Mouse (Mus musculus) forebrain, embryonic 16.5 days (tissue): ENCODE results near the gene Traf7. TPM values are rescaled to one million over a fixed set of nuclear protein-coding genes. Genes with fewer than 3 reads are reported as not detected.

Source experiments
- ATAC-seq: fragments of 200-750 bp; cut with Nextera tagmentation; 2 replicates; pipeline ENCODE4 v1.8.0; 2017; ENCODE audit warnings: mild to moderate bottlenecking, moderate library complexity
- H3K27ac ChIP-seq: fragments of 300-500 bp; sonication (generic); 2 replicates; pipeline ENCODE4 v1.5.1; 2014; ENCODE audit warnings: low read length, control low read depth
- H3K27me3 ChIP-seq: fragments of 300-500 bp; sonication (generic); replicated peaks from 2 replicates; pipeline ENCODE4 v1.6.1; 2014; ENCODE audit warnings: low read length; ENCODE audit not compliant: control insufficient read depth, insufficient read depth
- H3K36me3 ChIP-seq: fragments of 300-500 bp; sonication (generic); 2 replicates; pipeline ENCODE4 v1.6.1; 2014; ENCODE audit not compliant: control insufficient read depth, insufficient read depth
- H3K4me1 ChIP-seq: fragments of 300-500 bp; sonication (generic); replicated peaks from 2 replicates; pipeline ENCODE4 v1.6.1; 2014; ENCODE audit warnings: low read length; ENCODE audit not compliant: control insufficient read depth, insufficient read depth
- H3K4me2 ChIP-seq: fragments of 300-500 bp; sonication (generic); 2 replicates; pipeline ENCODE4 v1.6.1; 2014; ENCODE audit warnings: mild to moderate bottlenecking, low read length, control low read depth
- H3K4me3 ChIP-seq: fragments of 300-500 bp; sonication (generic); replicated peaks from 2 replicates; pipeline ENCODE4 v1.5.1; 2014; ENCODE audit warnings: mild to moderate bottlenecking, low read length, control low read depth
- H3K9ac ChIP-seq: fragments of 300-500 bp; sonication (generic); replicated peaks from 2 replicates; pipeline ENCODE4 v1.6.1; 2014; ENCODE audit warnings: low read depth, low read length, control low read depth
- H3K9me3 ChIP-seq: fragments of 300-500 bp; sonication (generic); 2 replicates; pipeline ENCODE4 v1.6.1; 2016; ENCODE audit warnings: low read length; ENCODE audit not compliant: control insufficient read depth
- WGBS: fragments of 180-500 bp; shearing (Covaris S2); extraction: QIAGEN DNeasy Blood & Tissue Kit; methylation state at CpG from one replicate; pipeline ENCODE4 v1.1.7; 2014; 5-methylcytosine and 5-hydroxymethylcytosine counted together
- polyA plus RNA-seq: library from polyadenylated mRNA; unstranded; fragments of >200 nt; fragmentation: Nextera tagmentation; extraction: Ambion mirVana; gene quantifications from 2 replicates; pipeline ENCODE4 v1.2.1, GENCODE M21; 2015

The Traf7 gene
- polyA plus RNA-seq, 1 experiment from 2014 or later, result 121 TPM

GRCm38 (mm10) chr17:24548921-24549617 is 21.3 kb upstream of the Traf7 start:
- ATAC-seq, result no peak
- Histone ChIP-seq H3K9ac (peak overlapping the region; percentile 15; the same call in 1 of the 2 replicates), H3K9me3 (no peaks in the 10 kb centered on the region)

GRCm38 (mm10) chr17:24548435-24548834 is 20.7 kb upstream of the Traf7 start:
- no peak overlapping the region for H3K9ac ChIP-seq
- no peak overlapping the region for H3K4me3 ChIP-seq
- no peaks in the 10 kb centered on the region for H3K9me3 ChIP-seq
- H3K27ac ChIP-seq, result no peak overlapping the region
- 19% methylated on average over 9 of the region's 9 CpGs for WGBS
- no peak overlapping the region for H3K4me2 ChIP-seq
- H3K4me1 ChIP-seq, result peaks cover 34% of the 10 kb centered on the region
- no peak for ATAC-seq
- peaks cover 6% of the 10 kb centered on the region; the same call in 1 of the 2 replicates for H3K27me3 ChIP-seq
- no peaks in the 10 kb centered on the region for H3K36me3 ChIP-seq

More at GRCm38 (mm10) chr17:24548921-24549617, 21.3 kb upstream of the Traf7 start:
- Histone ChIP-seq H3K36me3 (no peaks in the 10 kb centered on the region), H3K27me3 (peaks cover 6% of the 10 kb centered on the region; the same call in 1 of the 2 replicates), H3K4me2 (peak overlapping the region; percentile 91), H3K4me3 (peak overlapping the region; percentile 91), H3K4me1 (peaks cover 34% of the 10 kb centered on the region), H3K27ac (peak overlapping the region; percentile 20; the same call in 1 of the 2 replicates)
- WGBS, result 5% methylated on average over 23 of the region's 23 CpGs

GRCm38 (mm10) chr17:24546234-24546633 is 18.5 kb upstream of the Traf7 start:
- ATAC-seq, result no peak
- H3K4me3 ChIP-seq, result no peak overlapping the region
- 80% methylated on average over 3 of the region's 3 CpGs for WGBS
- no peaks in the 10 kb centered on the region for H3K36me3 ChIP-seq
- H3K9ac ChIP-seq, result no peak overlapping the region
- H3K27ac ChIP-seq, result no peak overlapping the region
- no peak overlapping the region for H3K4me2 ChIP-seq
- peaks cover 17% of the 10 kb centered on the region for H3K4me1 ChIP-seq
- H3K9me3 ChIP-seq, result no peaks in the 10 kb centered on the region
- H3K27me3 ChIP-seq, result peaks cover 6% of the 10 kb centered on the region; the same call in 1 of the 2 replicates

- WGBS, result 90% methylated on average over 2 of the region's 2 CpGs
- Histone ChIP-seq H3K27me3 (peaks cover 6% of the 10 kb centered on the region; the same call in 1 of the 2 replicates), H3K36me3 (no peaks in the 10 kb centered on the region), H3K4me3 (no peak overlapping the region), H3K27ac (no peak overlapping the region), H3K4me2 (no peak overlapping the region), H3K9ac (no peak overlapping the region), H3K9me3 (no peaks in the 10 kb centered on the region), H3K4me1 (peaks cover 11% of the 10 kb centered on the region; the same call in 1 of the 2 replicates)
- no peak for ATAC-seq
Observed at GRCm38 (mm10) chr17:24545247-24545646, 17.5 kb upstream of the Traf7 start.

GRCm38 (mm10) chr17:24544613-24545012 is 16.9 kb upstream of the Traf7 start:
- Histone ChIP-seq H3K4me2 (no peak overlapping the region), H3K4me1 (peaks cover 11% of the 10 kb centered on the region; the same call in 1 of the 2 replicates), H3K36me3 (no peaks in the 10 kb centered on the region), H3K4me3 (no peak overlapping the region), H3K9ac (0 out of 2 replicates have a peak overlapping the region, but pooled peaks have one; percentile 25), H3K27me3 (peaks cover 6% of the 10 kb centered on the region; the same call in 1 of the 2 replicates), H3K9me3 (no peaks in the 10 kb centered on the region), H3K27ac (no peak overlapping the region)
- ATAC-seq, result peak; percentile 36; the same call in 1 of the 2 replicates
- WGBS, result 18% methylated on average over 12 of the region's 12 CpGs

- no peak overlapping the region for H3K9ac ChIP-seq
- no peaks in the 10 kb centered on the region for H3K9me3 ChIP-seq
- no peak overlapping the region for H3K4me3 ChIP-seq
- H3K4me2 ChIP-seq, result no peak overlapping the region
- H3K4me1 ChIP-seq, result peaks cover 19% of the 10 kb centered on the region
- WGBS, result 5% methylated on average over 3 of the region's 3 CpGs
- H3K27ac ChIP-seq, result no peak overlapping the region
- ATAC-seq, result no peak
- no peaks in the 10 kb centered on the region for H3K36me3 ChIP-seq
- no peaks in the 10 kb centered on the region for H3K27me3 ChIP-seq
Observed at GRCm38 (mm10) chr17:24540375-24540774, 12.6 kb upstream of the Traf7 start.

- Histone ChIP-seq H3K27ac (no peak overlapping the region), H3K27me3 (no peaks in the 10 kb centered on the region), H3K4me1 (peaks cover 16% of the 10 kb centered on the region), H3K36me3 (no peaks in the 10 kb centered on the region), H3K4me3 (no peak overlapping the region), H3K9me3 (no peaks in the 10 kb centered on the region), H3K9ac (no peak overlapping the region), H3K4me2 (no peak overlapping the region)
- peak; percentile 45 for ATAC-seq
- WGBS, result 69% methylated on average over 8 of the region's 8 CpGs
Observed at GRCm38 (mm10) chr17:24538950-24539349, 11.2 kb upstream of the Traf7 start.

GRCm38 (mm10) chr17:24537536-24537935 is 9.8 kb upstream of the Traf7 start:
- ATAC-seq, result peak; percentile 61
- no peak overlapping the region for H3K4me3 ChIP-seq
- no peaks in the 10 kb centered on the region for H3K27me3 ChIP-seq
- peak overlapping the region; percentile 17; the same call in 1 of the 2 replicates for H3K9ac ChIP-seq
- peaks cover 28% of the 10 kb centered on the region for H3K4me1 ChIP-seq
- 19% methylated on average over 3 of the region's 3 CpGs for WGBS
- H3K9me3 ChIP-seq, result no peaks in the 10 kb centered on the region
- H3K4me2 ChIP-seq, result no peak overlapping the region
- no peaks in the 10 kb centered on the region for H3K36me3 ChIP-seq
- H3K27ac ChIP-seq, result peak overlapping the region; percentile 72

GRCm38 (mm10) chr17:24535300-24535699 is 7.6 kb upstream of the Traf7 start:
- 59% methylated on average over 5 of the region's 5 CpGs for WGBS
- Histone ChIP-seq H3K27me3 (no peaks in the 10 kb centered on the region), H3K9me3 (no peaks in the 10 kb centered on the region), H3K36me3 (no peaks in the 10 kb centered on the region), H3K4me3 (no peak overlapping the region), H3K4me2 (no peak overlapping the region), H3K4me1 (peaks cover 43% of the 10 kb centered on the region), H3K27ac (no peak overlapping the region; the same call in 1 of the 2 replicates), H3K9ac (no peak overlapping the region; the same call in 1 of the 2 replicates)
- no peak for ATAC-seq
